Mouse (Mus musculus): Measurements from ENCODE around the gene 1700029P11Rik. TPM values are rescaled to one million over a fixed set of nuclear protein-coding genes. Genes with fewer than 3 reads are reported as not detected.

The 1700029P11Rik gene
- polyA plus RNA-seq (2014; fragmentation: Illumina TruSeq; extraction: RNeasy Lipid Tissue Mini Kit (QIAGEN cat#74804); ENCODE audit: low read depth, low replicate concordance): 196 TPM

GRCm38 (mm10) chr15:81980321-81980720 lies at the start of gene 1700029P11Rik:
Gene 1700029P11Rik (plus strand): TSS chr15:81980540.

GRCm38 (mm10) chr15:81936679-81937078 lies 43.7 kb upstream of the 1700029P11Rik start, which contains the start of gene Csdc2:
Gene Csdc2 (plus strand): TSS chr15:81936759.

GRCm38 (mm10) chr15:81960171-81961077 lies 19.9 kb upstream of the 1700029P11Rik start, which contains the start of gene Pmm1:
Gene Pmm1 (minus strand): TSS chr15:81960930.

GRCm38 (mm10) chr15:81987646-81988045 lies 7.3 kb downstream of the 1700029P11Rik start, which contains the start of gene Xrcc6:
Gene Xrcc6 (plus strand): TSS chr15:81987835.

Other genes starting within 250 kb of the 1700029P11Rik start
- gene Zc3h7b, start 235.5 kb upstream of the 1700029P11Rik start, polyA plus RNA-seq (2014; fragmentation: Illumina TruSeq; extraction: RNeasy Lipid Tissue Mini Kit (QIAGEN cat#74804); ENCODE audit: low read depth, low replicate concordance): 11.5 TPM
- gene Rangap1, start 235.0 kb upstream of the 1700029P11Rik start, polyA plus RNA-seq (2014; fragmentation: Illumina TruSeq; extraction: RNeasy Lipid Tissue Mini Kit (QIAGEN cat#74804); ENCODE audit: low read depth, low replicate concordance): 24.3 TPM
- gene Tef, start 178.1 kb upstream of the 1700029P11Rik start, polyA plus RNA-seq (2014; fragmentation: Illumina TruSeq; extraction: RNeasy Lipid Tissue Mini Kit (QIAGEN cat#74804); ENCODE audit: low read depth, low replicate concordance): 21.1 TPM
- gene Tob2, start 121.7 kb upstream of the 1700029P11Rik start, polyA plus RNA-seq (2014; fragmentation: Illumina TruSeq; extraction: RNeasy Lipid Tissue Mini Kit (QIAGEN cat#74804); ENCODE audit: low read depth, low replicate concordance): 1.9 TPM
- 15.5 TPM for gene Phf5a, start 108.6 kb upstream of the 1700029P11Rik start, polyA plus RNA-seq (2014; fragmentation: Illumina TruSeq; extraction: RNeasy Lipid Tissue Mini Kit (QIAGEN cat#74804); ENCODE audit: low read depth, low replicate concordance)
- gene Aco2, start 108.2 kb upstream of the 1700029P11Rik start, polyA plus RNA-seq (2014; fragmentation: Illumina TruSeq; extraction: RNeasy Lipid Tissue Mini Kit (QIAGEN cat#74804); ENCODE audit: low read depth, low replicate concordance): 26.9 TPM
- 1.4 TPM for gene Polr3h, start 54.3 kb upstream of the 1700029P11Rik start, polyA plus RNA-seq (2014; fragmentation: Illumina TruSeq; extraction: RNeasy Lipid Tissue Mini Kit (QIAGEN cat#74804); ENCODE audit: low read depth, low replicate concordance)
- 0.45 TPM for gene Csdc2, start 43.8 kb upstream of the 1700029P11Rik start, polyA plus RNA-seq (2014; fragmentation: Illumina TruSeq; extraction: RNeasy Lipid Tissue Mini Kit (QIAGEN cat#74804); ENCODE audit: low read depth, low replicate concordance)
- gene Pmm1, start 19.6 kb upstream of the 1700029P11Rik start, polyA plus RNA-seq (2014; fragmentation: Illumina TruSeq; extraction: RNeasy Lipid Tissue Mini Kit (QIAGEN cat#74804); ENCODE audit: low read depth, low replicate concordance): 1.5 TPM
- 76.6 TPM for gene Xrcc6, start 7.3 kb downstream of the 1700029P11Rik start, polyA plus RNA-seq (2014; fragmentation: Illumina TruSeq; extraction: RNeasy Lipid Tissue Mini Kit (QIAGEN cat#74804); ENCODE audit: low read depth, low replicate concordance)
- 250 TPM for gene Desi1, start 53.3 kb downstream of the 1700029P11Rik start, polyA plus RNA-seq (2014; fragmentation: Illumina TruSeq; extraction: RNeasy Lipid Tissue Mini Kit (QIAGEN cat#74804); ENCODE audit: low read depth, low replicate concordance)
- 190 TPM for gene Snu13, start 67.1 kb downstream of the 1700029P11Rik start, polyA plus RNA-seq (2014; fragmentation: Illumina TruSeq; extraction: RNeasy Lipid Tissue Mini Kit (QIAGEN cat#74804); ENCODE audit: low read depth, low replicate concordance)
- gene 4930407I10Rik, start 78.6 kb downstream of the 1700029P11Rik start, polyA plus RNA-seq (2014; fragmentation: Illumina TruSeq; extraction: RNeasy Lipid Tissue Mini Kit (QIAGEN cat#74804); ENCODE audit: low read depth, low replicate concordance): 70.4 TPM
- gene Mei1, start 89.5 kb downstream of the 1700029P11Rik start, polyA plus RNA-seq (2014; fragmentation: Illumina TruSeq; extraction: RNeasy Lipid Tissue Mini Kit (QIAGEN cat#74804); ENCODE audit: low read depth, low replicate concordance): 0.69 TPM
- gene Ccdc134, start 147.4 kb downstream of the 1700029P11Rik start, polyA plus RNA-seq (2014; fragmentation: Illumina TruSeq; extraction: RNeasy Lipid Tissue Mini Kit (QIAGEN cat#74804); ENCODE audit: low read depth, low replicate concordance): 6.2 TPM
- 6.5 TPM for gene Srebf2, start 166.6 kb downstream of the 1700029P11Rik start, polyA plus RNA-seq (2014; fragmentation: Illumina TruSeq; extraction: RNeasy Lipid Tissue Mini Kit (QIAGEN cat#74804); ENCODE audit: low read depth, low replicate concordance)
- gene Shisa8, start 232.3 kb downstream of the 1700029P11Rik start, polyA plus RNA-seq (2014; fragmentation: Illumina TruSeq; extraction: RNeasy Lipid Tissue Mini Kit (QIAGEN cat#74804); ENCODE audit: low read depth, low replicate concordance): not detected
- 2.2 TPM for gene Tnfrsf13c, start 243.8 kb downstream of the 1700029P11Rik start, polyA plus RNA-seq (2014; fragmentation: Illumina TruSeq; extraction: RNeasy Lipid Tissue Mini Kit (QIAGEN cat#74804); ENCODE audit: low read depth, low replicate concordance)